Mouse (Mus musculus): ENCODE measurements at regions not wholly inside any gene's neighbourhood (a gene's known extent, or its start where the extent isn't known, plus 50 kb on each side); places are given as distances from the start of the nearest gene placed in this dataset.

DNA sequence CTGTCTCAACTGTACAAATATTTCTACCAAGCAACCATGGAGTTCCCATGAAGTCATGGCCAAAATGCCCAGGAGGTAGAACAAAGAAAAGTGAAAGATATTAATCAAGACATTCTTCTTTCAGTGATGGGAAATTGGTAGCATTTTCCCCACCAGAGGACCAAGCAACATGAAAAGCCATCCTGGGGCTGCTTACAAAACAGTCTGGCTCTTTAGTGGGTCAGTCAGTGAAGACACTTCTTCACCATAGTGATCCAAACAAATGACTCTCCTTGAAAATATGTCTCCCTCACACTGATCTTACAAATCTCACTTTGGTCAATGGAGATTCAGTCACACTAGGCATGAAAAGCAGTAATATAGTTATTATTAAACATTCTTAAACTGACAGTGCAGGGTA lies 299.8 kb upstream of the Gm9747 start:
- no peak for DNase-seq (ENCODE audit: low spot score)

DNA sequence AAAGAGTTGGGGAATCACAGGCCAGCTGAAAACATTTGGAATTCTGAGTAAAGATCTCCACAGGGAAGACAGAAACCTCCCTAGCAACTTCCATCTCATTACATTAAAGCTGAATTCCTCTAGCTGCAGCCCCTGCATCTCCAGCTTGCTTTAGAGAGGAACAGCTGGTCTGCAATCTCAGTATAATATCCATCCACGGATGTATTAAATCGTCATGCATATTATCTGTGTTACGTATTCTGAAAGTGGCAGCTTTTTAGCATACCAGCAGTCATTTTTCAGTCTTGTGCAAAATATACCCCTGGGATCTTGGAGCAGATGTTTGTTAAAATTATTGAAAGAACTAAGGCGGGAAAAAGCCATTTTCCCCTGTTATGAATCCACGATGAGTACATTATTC lies 287.7 kb upstream of the Gm9747 start:
- DNase-seq (ENCODE audit: low spot score), result no peak

GRCm38 (mm10) chr1:81950140-81950550 lies 282.8 kb upstream of the Gm9747 start:
- no peak for DNase-seq (ENCODE audit: low spot score)

DNA sequence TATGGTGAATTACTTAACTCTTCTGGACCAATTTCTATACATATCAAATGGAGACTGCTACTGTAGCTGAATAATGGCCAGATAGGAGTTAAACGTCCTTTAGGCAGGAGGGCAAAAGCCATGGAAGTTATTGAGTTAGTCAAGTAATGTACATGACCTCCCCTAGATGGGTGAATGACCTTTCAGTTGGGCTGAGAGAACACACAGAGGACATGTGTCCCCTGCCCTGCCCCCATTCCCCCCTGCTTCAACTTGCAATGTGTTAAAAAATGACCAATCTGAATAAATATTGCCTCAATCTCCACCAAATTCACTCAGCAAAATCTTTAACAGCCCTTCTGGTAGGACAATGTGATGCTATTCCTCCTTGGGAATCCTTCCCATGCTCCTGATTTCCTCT lies 282.1 kb upstream of the Gm9747 start:
- no peak for DNase-seq (ENCODE audit: low spot score)

- DNase-seq (ENCODE audit: low spot score), result no peak
These were observed 281.4 kb upstream of the Gm9747 start for GRCm38 (mm10) chr1:81951493-81952011.

GRCm38 (mm10) chr1:81952095-81952494 lies 280.8 kb upstream of the Gm9747 start:
- DNase-seq (ENCODE audit: low spot score), result no peak

DNA sequence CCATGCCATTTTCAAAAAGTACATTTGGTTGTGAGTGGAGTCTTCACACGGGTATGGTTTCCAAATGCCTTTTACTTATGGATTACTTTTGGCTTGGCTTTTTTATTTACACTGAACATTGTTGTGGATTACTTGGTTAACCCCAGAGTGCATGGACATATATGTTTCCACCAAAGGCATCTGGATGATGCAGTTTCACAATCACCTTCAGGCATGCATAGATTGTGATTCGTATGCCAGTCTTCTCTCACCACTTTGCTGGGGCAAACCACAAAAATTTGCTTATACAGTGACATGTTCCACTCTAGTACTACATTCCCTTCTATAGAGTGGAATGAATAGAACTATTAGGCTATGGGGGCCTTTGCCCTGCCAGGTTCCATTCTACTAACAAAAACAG lies 278.4 kb upstream of the Gm9747 start:
- DNase-seq (ENCODE audit: low spot score), result no peak

DNA sequence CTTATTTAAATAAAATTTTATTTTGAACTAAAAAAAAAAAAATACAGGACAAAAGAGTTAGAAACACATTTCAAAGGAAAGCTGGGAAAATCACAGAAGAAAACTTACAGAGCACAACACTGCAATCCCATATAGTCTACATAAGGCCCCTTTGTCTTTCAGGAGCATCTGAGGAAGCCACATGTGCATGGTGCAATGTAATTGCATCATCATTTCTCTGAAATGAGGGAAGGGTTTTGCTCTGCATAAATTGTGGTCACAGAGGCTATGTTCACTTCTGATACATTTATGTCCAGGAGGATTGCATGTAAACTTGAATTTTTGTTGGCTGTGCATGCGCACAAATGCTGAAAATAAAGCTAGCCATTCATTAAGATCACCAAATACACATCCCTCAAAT lies 265.9 kb upstream of the Gm9747 start:
- no peak for DNase-seq (ENCODE audit: low spot score)

DNA sequence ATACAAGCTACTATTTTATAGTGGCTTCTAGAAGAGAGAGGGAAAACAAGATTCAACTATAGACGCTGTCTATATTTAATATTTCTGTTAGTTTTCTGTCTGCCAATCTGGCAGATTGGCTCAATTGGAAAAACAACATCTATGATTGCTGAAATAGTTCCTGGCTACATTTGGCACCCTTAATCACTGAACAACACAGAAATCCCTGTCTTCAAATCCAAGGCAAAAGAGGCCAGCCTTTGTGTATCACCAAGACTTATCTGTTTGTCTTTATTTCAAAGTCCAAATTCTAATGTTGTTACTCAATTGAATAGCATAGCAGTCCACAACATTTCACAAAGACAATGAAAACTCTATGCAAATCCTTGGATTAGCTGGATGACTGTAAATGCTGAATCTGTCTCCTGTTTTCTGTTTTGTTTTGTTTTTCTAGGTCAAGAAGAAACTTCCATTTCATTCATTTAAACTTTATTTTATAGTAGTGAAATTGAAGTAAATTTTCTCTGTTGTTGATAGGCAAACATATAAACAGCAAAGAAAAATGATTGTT lies 265.1 kb upstream of the Gm9747 start:
- no peak for DNase-seq (ENCODE audit: low spot score)

GRCm38 (mm10) chr1:81972575-81972974 lies 260.3 kb upstream of the Gm9747 start:
- no peak for DNase-seq (ENCODE audit: low spot score)

DNA sequence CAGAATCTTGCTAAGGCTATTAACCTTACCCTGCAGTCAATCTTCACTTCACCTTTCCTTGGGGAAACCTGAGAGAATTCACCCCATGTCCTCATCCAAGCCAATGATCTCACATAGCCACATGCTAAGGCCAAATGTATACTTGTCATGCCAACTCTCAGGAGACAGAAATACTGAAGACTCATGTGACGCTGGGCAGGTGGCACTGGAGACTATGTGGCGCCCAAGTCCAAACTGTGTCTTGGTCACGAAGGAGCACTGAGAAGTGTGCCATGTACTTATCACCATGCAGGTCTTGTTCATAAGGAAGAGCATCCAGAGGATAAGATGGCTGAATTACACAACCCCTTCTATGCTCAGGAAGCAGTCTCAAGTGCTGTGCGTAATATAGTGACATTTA lies 259.4 kb upstream of the Gm9747 start:
- no peak for DNase-seq (ENCODE audit: low spot score)

DNA sequence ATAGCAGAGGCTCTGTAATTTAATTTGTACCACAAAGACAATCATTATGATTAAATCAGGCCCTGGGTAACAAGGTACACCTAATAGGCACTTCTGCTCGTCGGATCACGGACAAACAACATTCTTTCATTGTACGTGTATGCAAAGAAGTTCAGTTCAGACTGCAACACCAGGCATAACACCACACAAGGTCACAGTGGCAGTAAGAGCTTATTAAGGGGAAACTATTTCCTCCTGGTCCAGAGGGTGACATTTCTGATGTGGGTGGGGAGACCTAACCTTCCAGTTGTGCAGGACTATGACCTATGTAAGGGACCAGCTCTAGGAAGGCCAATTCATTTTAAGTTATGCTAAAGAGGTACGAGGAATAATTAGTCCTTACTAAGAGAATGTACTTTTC lies 225.0 kb upstream of the Gm9747 start:
- no peak for DNase-seq (ENCODE audit: low spot score)

- no peak for DNase-seq (ENCODE audit: low spot score)
These were observed 224.1 kb upstream of the Gm9747 start for GRCm38 (mm10) chr1:82008805-82009204.

DNA sequence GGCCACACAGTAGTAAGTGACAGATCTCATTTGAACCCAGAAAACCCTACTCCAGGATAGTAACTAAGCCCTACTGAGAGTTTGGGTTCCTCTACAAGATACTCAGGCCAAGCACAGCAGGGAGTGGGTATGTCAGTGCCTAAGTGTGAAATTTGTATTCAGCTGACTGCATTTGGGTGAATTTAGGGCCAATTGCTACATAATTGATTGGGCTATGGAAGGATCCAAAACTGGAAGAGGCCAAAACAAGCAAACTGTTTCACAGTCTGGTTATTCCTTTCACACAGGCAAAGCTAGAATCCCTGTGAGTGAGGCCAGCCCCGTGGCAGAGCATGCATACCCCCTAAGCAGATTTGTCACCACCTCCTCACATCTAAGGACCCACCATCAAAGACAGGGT lies 221.9 kb upstream of the Gm9747 start:
- no peak for DNase-seq (ENCODE audit: low spot score)

DNA sequence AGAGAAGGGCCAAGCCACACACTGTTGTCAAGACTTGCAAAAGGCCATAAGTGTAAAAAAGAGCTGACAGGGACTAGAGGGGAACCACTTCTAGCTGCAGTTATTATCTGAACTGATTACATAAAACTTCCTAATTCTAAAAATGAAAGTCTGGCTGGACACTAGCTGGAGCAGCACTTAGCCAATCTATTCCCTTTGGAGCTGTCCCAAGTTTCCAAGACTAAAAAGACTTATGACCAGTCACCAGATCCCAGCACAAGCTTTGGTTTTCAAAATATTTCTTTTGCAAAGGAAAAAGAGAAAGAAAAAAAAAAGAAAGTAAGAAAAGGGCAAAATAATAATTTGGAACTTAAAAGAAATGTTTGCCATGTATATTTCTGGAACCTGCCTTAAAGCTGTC lies 217.6 kb upstream of the Gm9747 start:
- DNase-seq (ENCODE audit: low spot score), result no peak

DNA sequence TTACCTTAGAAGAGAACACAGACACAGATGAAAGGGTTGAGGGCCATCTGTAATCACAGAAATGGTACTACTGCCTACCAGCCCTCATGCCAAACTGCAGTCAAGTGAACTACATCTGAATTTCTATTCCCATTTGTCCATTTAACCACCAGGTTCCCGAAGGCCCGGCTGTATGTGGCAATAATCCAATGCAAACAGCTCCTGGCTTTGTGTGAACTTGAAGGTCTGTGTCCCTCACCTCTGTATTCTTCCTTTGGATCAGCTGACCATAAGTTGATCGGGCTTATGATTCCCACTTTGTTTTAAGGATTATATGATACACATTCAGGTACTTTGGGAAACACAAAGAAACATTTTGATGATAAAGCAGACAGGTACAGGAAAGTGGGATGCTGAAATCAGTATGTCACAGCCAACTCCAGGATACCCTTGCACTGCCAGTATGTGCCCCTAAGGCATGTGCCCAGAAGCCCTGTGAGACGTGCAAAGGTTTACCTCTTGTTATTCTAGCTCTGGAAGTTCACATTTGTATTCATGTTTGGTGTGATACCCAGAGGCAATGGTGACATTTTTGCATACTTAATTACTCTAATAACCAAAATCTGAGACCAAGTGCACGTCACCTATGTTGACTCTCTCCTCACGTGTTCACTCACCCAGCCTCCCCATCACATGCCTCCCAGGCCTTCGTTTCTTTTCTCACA lies 214.1 kb upstream of the Gm9747 start:
- DNase-seq (ENCODE audit: low spot score), result no peak

- DNase-seq (ENCODE audit: low spot score), result no peak
These were observed 205.2 kb upstream of the Gm9747 start for GRCm38 (mm10) chr1:82027761-82028160.

DNA sequence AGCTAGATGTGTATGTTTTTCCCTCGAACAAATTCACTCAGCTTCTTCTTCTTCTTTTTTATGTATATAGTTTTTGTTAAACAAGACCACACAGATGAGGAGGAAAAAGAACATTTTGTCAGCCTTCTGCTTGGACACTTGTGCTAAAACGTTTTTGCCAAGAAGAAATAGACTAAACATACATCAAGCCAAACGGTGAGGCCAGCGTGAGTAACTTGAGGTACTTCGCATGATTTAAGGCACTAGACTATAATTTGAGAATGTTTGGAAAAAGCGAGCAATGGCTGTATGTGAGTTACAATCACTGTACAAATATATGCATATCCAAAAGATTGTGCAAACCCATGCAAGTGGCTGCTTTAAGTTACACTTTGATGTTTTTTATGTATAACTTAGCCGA lies 201.8 kb upstream of the Gm9747 start:
- no peak for DNase-seq (ENCODE audit: low spot score)

DNA sequence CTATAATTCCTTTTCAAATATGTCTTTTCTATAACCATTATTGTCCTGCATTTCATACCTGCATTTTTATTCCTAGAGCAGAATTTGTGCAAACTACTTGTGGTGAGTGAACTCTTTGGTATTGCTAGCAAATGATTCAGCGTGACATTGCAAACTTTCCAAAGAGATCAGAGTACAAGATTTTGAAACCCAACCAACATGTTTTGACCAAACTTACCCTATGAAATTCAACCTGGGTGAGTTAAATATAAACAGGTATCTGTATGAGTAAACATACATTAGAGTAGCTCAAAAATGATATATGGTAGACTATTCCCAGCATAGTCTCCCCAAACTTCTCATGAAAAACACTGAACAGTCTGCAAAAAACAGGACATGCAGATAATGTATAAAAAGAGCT lies 200.5 kb upstream of the Gm9747 start:
- no peak for DNase-seq (ENCODE audit: low spot score)

DNA sequence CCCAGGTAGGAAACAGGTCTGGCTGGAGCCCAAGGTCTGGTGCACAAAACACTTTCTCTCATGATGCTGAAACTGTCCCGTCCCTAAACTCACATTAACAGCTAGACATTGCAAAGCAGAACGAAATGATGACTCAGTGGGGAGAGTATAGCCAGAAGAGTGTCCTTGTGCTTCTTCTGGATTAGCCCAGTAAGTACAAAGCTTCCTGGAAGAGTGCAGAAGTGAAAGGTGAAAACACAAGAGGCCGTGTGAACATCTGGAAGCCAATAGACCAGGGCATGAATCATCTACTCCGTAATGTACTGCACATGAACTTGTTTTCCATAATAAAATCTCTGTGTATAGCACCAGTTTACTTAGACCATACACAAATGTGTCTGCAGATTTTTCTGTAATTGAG lies 194.7 kb upstream of the Gm9747 start:
- DNase-seq (ENCODE audit: low spot score), result no peak

- no peak for DNase-seq (ENCODE audit: low spot score)
These were observed 194.2 kb upstream of the Gm9747 start for GRCm38 (mm10) chr1:82038698-82039097.

- no peak for DNase-seq (ENCODE audit: low spot score)
These were observed 191.4 kb upstream of the Gm9747 start for GRCm38 (mm10) chr1:82041286-82042050.

DNA sequence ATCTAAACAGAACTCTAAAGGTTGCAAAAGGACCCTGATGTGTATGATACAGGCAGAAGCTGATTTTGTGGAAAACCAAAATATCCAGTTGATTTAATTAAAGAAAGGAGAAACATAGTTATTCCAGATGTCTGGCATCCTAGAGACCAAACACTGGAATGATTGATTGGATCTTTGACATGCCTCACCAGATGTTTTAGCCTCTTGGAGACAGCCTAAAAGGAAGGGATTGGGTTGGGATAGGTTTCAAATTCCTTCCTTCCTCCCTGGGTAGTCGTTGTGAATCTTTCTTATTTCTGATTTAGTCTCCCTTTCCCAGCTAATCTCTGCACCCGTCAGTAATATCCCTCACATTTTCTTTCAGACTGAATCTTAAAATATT lies 190.9 kb upstream of the Gm9747 start:
- DNase-seq (ENCODE audit: low spot score), result no peak
